Mouse (Mus musculus) hindbrain, postnatal 0 days (tissue): ENCODE data around the gene Sord. TPM values are rescaled to one million over a fixed set of nuclear protein-coding genes. Genes with fewer than 3 reads are reported as not detected.
A peak's percentile ranks its signal among the peaks of the same experiment; 100 is the strongest.

Source experiments
- ATAC-seq: fragments of 200-750 bp; cut with Nextera tagmentation; 2 replicates; pipeline ENCODE4 v1.8.0; 2017; ENCODE audit warnings: mild to moderate bottlenecking, moderate TSS enrichment, moderate library complexity
- DNase-seq: peaks from one replicate; pipeline ENCODE4 v3.0.0-alpha.2; 2015; ENCODE audit warnings: low spot score
- H3K27ac ChIP-seq: fragments of 300-500 bp; sonication (generic); 2 replicates; pipeline ENCODE4 v1.5.1; 2014; ENCODE audit warnings: mild to moderate bottlenecking
- H3K27me3 ChIP-seq: fragments of 300-500 bp; sonication (generic); 2 replicates; pipeline ENCODE4 v1.6.1; 2014; ENCODE audit warnings: low read length, mixed read lengths; ENCODE audit not compliant: insufficient read depth
- H3K36me3 ChIP-seq: fragments of 300-500 bp; sonication (generic); 2 replicates; pipeline ENCODE4 v1.6.1; 2014; ENCODE audit warnings: low read length, mixed read lengths; ENCODE audit not compliant: insufficient read depth
- H3K4me1 ChIP-seq: fragments of 300-500 bp; sonication (generic); 2 replicates; pipeline ENCODE4 v1.6.1; 2014; ENCODE audit warnings: antibody characterized with exemption, low read length, mixed read lengths; ENCODE audit not compliant: insufficient read depth
- H3K4me2 ChIP-seq: fragments of 300-500 bp; sonication (generic); 2 replicates; pipeline ENCODE4 v1.6.1; 2014; ENCODE audit warnings: low read depth, mild to moderate bottlenecking, low read length, moderate library complexity, mixed read lengths
- H3K4me3 ChIP-seq: fragments of 300-500 bp; sonication (generic); 2 replicates; pipeline ENCODE4 v1.5.1; 2014; ENCODE audit warnings: low read length
- H3K9ac ChIP-seq: fragments of 300-500 bp; sonication (generic); replicated peaks from 2 replicates; pipeline ENCODE4 v1.6.1; 2014; ENCODE audit warnings: mild to moderate bottlenecking, low read length, moderate library complexity, mixed read lengths
- H3K9me3 ChIP-seq: fragments of 300-500 bp; sonication (generic); 2 replicates; pipeline ENCODE4 v1.6.1; 2016; ENCODE audit warnings: low read length, mixed read lengths
- CTCF ChIP-seq: IDR thresholded peaks from 2 replicates; pipeline ENCODE4 v1.5.1; 2016; ENCODE audit warnings: antibody characterized with exemption, control low read depth, low read depth
- WGBS: fragments of 180-500 bp; shearing (Covaris S2); extraction: QIAGEN DNeasy Blood & Tissue Kit; methylation state at CpG from one replicate; pipeline ENCODE4 v1.1.7; 2014; 5-methylcytosine and 5-hydroxymethylcytosine counted together
- polyA plus RNA-seq: library from polyadenylated mRNA; unstranded; fragments of >200 nt; fragmentation: Nextera tagmentation; extraction: Ambion mirVana; gene quantifications from 2 replicates; pipeline ENCODE4 v1.2.1, GENCODE M21; 2015
- total RNA-seq: library from RNA; depleted of rRNA; stranded (reverse); fragments of >200 nt; gene quantifications from 2 replicates; pipeline ENCODE4 v1.2.3, GENCODE M21; 2014

The Sord gene
- total and polyA plus RNA-seq, 2 experiments from 2014 or later: 24.1 to 28.2 TPM

DNA sequence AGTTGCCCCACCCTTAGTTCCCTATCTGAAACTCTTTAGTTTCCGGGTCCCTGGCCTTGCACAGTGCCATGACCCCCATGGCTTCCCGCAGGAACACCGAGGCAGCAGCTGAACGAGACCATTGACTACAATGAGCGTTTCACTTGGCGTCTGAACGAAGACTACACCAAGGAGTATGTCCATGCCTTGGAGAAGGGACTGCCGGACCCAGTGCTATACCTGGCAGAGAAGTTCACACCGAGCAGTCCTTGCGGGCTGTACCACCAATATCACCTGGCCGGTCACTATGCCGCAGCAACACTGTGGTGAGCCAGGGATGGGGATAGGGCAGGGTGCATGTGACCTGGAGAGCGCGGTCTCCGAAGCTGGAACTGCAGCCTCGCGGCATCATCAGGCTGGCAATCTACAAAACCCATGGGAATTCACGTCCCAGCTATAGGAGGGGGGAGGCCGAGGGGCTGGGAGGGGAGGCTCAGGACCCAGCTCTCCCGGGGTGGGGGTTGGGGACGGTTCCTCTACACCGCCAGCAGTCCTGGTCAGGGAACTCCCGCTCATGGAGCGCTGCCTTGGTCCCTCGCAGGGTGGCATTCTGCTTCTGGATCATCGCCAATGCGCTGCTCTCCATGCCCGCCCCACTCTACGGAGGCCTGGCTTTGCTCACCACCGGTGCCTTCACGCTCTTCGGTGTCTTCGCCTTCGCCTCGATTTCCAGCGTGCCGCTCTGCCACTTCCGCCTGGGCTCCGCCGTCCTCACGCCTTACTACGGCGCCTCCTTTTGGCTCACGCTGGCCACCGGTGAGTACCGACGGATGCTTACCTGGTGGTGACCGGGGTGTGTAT lies 66.8 kb downstream of the Sord start:
- Histone ChIP-seq H3K9ac (peak overlapping the region; percentile 43), H3K27ac (no peak overlapping the region), H3K36me3 (no peaks in the 10 kb centered on the region), H3K27me3 (peaks cover 33% of the 10 kb centered on the region), H3K4me2 (peak overlapping the region; percentile 89), H3K9me3 (no peaks in the 10 kb centered on the region), H3K4me3 (peak overlapping the region; percentile 43), H3K4me1 (peaks cover 29% of the 10 kb centered on the region)
- DNase-seq (peak; percentile 67), ATAC-seq (peak; percentile 61)
- under 1% methylated on average over 48 of the region's 48 CpGs for WGBS
- TF ChIP-seq CTCF: 0 out of 2 replicates have a peak, but pooled peaks have one; percentile 5

DNA sequence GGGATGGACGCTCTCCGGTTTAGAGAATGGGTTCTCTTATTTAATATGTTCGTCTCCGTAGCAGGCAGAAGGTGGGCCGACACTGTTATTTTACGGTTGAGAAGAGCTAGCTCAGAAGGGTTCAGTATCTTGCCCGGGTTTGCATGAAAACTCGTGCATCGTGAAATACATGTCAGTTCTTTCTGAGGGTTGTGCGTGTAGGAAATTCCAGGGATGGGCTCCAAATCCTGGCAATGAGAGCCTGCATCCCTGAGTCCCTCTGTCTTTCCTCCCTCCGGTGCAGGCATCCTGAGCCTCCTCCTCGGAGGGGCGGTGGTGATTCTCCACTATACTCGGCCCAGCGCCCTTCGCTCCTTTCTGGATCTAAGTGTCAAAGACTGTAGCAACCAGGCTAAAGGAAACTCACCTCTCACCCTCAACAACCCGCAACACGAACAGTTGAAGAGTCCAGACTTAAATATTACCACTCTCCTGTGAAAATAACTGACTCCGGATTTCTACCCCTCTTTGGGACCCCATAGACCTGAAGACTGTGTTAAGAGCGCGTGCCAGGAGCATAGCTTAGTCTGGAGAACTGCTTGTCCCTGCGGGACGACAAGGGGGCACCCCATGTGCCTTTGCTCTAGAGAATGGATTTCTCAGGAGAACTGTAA lies 67.5 kb downstream of the Sord start:
- Histone ChIP-seq H3K9me3 (no peaks in the 10 kb centered on the region), H3K27ac (no peak overlapping the region), H3K36me3 (no peaks in the 10 kb centered on the region), H3K4me1 (peaks cover 29% of the 10 kb centered on the region), H3K9ac (peak overlapping the region; percentile 43), H3K4me3 (peak overlapping the region; percentile 43), H3K4me2 (peak overlapping the region; percentile 89), H3K27me3 (peaks cover 32% of the 10 kb centered on the region)
- TF ChIP-seq CTCF: no peak
- DNase-seq (no peak), ATAC-seq (no peak)
- WGBS: 5% methylated on average over 23 of the region's 23 CpGs

GRCm38 (mm10) chr2:122302574-122303241 lies 68.2 kb downstream of the Sord start:
- no peaks in the 10 kb centered on the region for H3K36me3 ChIP-seq
- peaks cover 23% of the 10 kb centered on the region for H3K4me1 ChIP-seq
- H3K27ac ChIP-seq: no peak overlapping the region
- H3K9me3 ChIP-seq: no peaks in the 10 kb centered on the region
- DNase-seq (peak; percentile 88), ATAC-seq (peak; percentile 57; the same call in 1 of the 2 replicates)
- H3K4me2 ChIP-seq: peak overlapping the region; percentile 89
- H3K27me3 ChIP-seq: peaks cover 26% of the 10 kb centered on the region
- no peak overlapping the region for H3K9ac ChIP-seq
- WGBS: 12% methylated on average over 9 of the region's 9 CpGs
- peak overlapping the region; percentile 43; the same call in 1 of the 2 replicates for H3K4me3 ChIP-seq
- TF ChIP-seq CTCF: peak; percentile 77

DNA sequence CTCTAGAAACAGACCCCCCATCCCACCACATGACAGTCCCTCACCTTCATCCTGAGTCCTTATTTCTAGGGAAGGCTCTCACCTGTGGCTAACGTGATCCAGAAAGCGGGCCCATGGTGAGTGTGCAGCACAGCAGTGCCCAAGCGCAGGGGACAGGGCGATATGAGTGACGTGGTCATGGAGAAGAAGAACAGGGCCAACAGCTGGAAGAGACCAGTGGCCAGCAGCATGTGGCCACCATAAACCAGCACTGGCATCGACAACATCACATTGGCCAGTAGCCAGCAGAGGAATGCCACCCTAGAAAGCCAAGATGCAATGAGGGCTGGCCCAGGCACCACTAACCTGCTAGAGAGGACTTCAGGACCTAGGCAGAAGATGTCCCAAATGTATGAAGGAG lies 70.0 kb downstream of the Sord start:
- no peak overlapping the region for H3K4me2 ChIP-seq
- ATAC-seq: no peak

GRCm38 (mm10) chr2:122305097-122305892 lies 70.7 kb downstream of the Sord start:
- Histone ChIP-seq H3K27ac (no peak overlapping the region), H3K9me3 (no peaks in the 10 kb centered on the region), H3K9ac (no peak overlapping the region), H3K36me3 (no peaks in the 10 kb centered on the region), H3K4me2 (no peak overlapping the region), H3K27me3 (peaks cover 9% of the 10 kb centered on the region), H3K4me1 (peaks cover 16% of the 10 kb centered on the region), H3K4me3 (no peak overlapping the region)
- TF ChIP-seq CTCF: no peak
- DNase-seq: no peak
- ATAC-seq: no peak
- whole genome bisulfite sequencing: 89% methylated on average over 16 of the region's 16 CpGs

More for the DNA sequence above, 70.0 kb downstream of the Sord start:
- Histone ChIP-seq H3K27me3 (peaks cover 14% of the 10 kb centered on the region), H3K9me3 (no peaks in the 10 kb centered on the region), H3K4me1 (peaks cover 16% of the 10 kb centered on the region), H3K9ac (no peak overlapping the region), H3K36me3 (no peaks in the 10 kb centered on the region), H3K4me3 (no peak overlapping the region), H3K27ac (no peak overlapping the region)
- DNase-seq: no peak
- WGBS: 84% methylated on average over 6 of the region's 6 CpGs
- no peak for TF ChIP-seq CTCF

DNA sequence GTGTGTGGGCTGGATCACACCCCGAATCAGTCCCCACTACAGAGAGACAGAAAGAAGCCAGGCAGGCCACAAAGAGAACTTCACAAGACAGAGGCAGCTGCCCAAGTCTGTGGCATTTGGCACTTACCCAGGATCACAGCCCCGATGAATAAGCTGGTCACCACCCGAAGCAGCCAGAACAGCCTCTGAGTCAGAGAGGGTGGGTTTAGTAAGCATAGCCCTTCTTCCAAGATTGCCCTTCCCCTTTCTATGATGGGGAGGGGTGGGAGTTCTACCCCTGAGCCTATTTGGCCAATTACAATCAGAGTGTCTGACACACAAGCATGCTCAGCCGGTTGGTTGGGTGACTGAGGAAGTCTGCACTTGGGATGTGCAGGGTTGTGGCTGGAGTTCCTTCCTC lies 71.6 kb downstream of the Sord start:
- Histone ChIP-seq H3K9ac (no peak overlapping the region), H3K27ac (no peak overlapping the region), H3K36me3 (no peaks in the 10 kb centered on the region), H3K27me3 (0 out of 2 replicates have a peak, but pooled peaks cover 5% of the 10 kb centered on the region), H3K9me3 (no peaks in the 10 kb centered on the region), H3K4me2 (no peak overlapping the region), H3K4me3 (no peak overlapping the region), H3K4me1 (peaks cover 11% of the 10 kb centered on the region)
- WGBS: 38% methylated on average over 4 of the region's 4 CpGs
- peak; percentile 76 for DNase-seq
- ATAC-seq: peak; percentile 58
- TF ChIP-seq CTCF: no peak
